Mouse (Mus musculus) spleen, postnatal 36 days (tissue): Measurements from ENCODE around the gene Zdhhc9.

ENCODE experiments used
- DNase-seq, 2 experiments: peaks; one replicate each; pipeline ENCODE4 v3.0.0; 2022; ENCODE audit warnings: low spot score in 2 of 2, mixed read lengths in 1 of 2

Zdhhc9 gene

DNA sequence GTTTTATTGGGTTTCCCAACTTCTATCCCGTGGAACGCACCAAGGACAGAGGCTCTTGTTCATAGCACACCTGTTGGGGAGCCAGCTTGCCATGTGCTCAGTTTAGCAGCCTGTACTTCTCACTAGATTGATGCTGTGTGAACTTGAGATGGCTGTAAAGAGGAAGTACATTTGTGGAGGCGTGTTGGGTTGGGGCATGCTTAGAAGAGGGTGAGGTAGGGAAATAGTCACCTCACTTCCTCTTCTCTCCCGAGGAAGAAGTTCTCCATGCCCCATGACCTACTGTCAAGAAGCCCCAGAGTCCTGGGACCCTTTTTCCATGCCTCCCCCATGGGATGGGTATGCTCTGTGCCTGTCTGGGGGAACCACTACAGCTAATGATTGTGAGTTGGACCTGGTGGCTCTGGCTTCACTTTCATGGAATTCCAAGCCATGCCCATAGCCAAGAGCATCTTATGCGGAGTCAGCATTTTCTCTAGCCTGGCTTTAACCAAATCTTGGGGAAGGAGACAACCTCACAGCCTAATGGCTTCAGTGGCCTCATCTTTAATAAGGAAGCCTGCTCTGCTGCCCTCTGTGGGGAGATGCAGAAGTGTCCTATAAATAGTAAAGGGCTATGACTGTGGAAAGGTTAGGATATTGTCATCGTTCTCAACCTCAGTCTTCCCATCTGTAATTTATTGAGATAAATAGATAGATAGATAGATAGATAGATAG lies 81.0 kb downstream of the Zdhhc9 start:
- DNase-seq, result peak; percentile 66 to 73

DNA sequence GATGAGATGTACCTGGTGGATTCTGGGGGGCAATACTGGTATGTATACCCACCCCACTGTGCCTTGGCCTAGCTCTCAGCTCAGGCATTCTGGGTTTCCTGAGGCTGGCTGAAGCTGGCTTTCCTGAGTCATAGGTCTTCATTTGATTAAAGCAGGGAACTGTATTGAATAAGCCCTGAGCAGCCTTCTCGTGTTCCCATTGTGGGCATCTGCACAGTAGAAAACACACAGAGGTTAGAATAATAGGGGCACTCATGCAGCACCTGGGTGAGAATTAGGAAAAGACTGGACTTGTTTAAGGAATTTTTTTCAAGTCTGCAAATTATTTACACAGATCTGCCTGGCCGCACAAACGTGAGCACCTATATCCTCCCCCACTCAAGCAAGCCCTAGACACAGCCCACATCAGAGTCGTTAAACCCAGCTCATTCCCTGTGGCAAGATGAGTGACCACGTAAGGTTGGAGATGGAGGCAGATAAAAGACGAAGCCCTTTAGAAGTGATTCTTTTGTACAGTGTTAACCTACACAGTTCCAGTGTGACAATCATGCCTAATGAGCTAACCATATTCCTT lies 81.7 kb downstream of the Zdhhc9 start:
- DNase-seq, result no peak

DNA sequence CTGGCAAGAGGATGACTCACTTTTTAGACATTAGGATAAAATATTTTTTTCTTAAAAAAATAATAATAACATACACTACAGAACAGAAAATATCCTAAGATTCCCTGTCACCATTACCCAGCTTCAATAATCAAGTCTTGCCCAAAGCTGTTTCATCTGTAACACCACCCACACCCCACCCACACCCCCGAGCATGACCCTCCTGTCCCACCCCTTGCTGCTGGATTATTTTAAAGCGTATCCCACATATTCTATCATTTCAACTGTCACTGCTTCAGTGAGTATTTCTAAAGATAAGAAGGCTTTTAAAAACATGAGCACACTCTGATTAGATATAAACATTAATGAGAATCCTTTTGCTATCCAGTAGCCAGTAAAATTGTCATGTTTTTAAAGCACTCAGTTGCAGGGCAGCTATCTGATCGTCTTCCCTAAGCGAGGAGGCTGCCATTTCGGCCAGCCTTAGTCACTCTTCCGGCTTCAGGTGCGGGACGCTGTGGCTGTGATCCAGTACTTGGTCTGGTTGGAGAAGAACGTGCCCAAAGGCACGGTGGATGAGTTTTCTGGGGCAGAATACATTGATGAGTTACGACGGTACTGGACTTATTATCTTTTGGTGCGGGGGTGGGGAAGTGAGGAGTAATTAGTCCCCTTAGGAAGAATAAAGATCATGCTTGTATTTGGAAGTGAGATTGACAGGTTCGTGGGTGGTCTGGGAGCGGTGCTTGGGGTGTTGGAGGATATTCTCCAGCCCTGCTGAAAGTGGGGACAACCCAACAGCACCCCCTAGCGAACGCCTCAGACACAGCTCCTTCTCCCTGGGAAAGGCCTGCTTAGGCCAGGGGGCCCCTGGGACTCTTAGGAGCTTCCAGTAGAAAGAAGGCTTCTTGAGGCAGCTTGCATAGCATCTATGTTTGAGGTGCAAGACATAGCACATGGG lies 84.3 kb downstream of the Zdhhc9 start:
- peak; percentile 40 to 46 for DNase-seq
